Mouse (Mus musculus) kidney, adult 18-20 months (tissue): ENCODE results near the gene Deaf1.

Experiments used
- DNase-seq: peaks from one replicate; pipeline ENCODE4 v3.0.0; 2021

Deaf1 gene

GRCm38 (mm10) chr7:141294479-141294878 is 33.0 kb downstream of the Deaf1 start:
- no peak for DNase-seq

DNA sequence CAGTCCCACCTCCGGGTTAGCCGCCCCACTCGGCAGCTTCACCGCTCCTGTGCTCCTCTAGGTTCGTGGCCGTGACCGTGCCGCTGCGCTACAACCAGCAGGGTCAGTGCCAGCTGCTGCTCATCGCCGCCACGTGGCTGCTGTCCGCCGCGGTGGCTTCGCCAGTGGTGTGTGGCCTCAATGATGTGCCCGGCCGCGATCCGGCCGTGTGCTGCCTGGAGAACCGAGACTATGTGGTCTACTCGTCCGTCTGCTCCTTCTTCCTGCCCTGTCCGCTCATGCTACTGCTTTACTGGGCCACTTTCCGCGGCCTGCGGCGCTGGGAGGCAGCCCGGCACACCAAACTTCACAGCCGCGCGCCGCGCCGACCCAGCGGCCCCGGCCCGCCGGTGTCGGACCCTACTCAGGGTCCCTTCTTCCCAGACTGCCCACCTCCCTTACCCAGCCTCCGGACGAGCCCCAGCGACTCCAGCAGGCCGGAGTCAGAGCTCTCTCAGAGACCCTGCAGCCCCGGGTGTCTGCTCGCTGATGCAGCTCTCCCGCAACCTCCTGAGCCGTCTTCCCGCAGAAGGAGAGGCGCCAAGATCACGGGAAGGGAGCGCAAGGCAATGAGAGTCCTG is 33.5 kb downstream of the Deaf1 start:
- DNase-seq = no peak

DNA sequence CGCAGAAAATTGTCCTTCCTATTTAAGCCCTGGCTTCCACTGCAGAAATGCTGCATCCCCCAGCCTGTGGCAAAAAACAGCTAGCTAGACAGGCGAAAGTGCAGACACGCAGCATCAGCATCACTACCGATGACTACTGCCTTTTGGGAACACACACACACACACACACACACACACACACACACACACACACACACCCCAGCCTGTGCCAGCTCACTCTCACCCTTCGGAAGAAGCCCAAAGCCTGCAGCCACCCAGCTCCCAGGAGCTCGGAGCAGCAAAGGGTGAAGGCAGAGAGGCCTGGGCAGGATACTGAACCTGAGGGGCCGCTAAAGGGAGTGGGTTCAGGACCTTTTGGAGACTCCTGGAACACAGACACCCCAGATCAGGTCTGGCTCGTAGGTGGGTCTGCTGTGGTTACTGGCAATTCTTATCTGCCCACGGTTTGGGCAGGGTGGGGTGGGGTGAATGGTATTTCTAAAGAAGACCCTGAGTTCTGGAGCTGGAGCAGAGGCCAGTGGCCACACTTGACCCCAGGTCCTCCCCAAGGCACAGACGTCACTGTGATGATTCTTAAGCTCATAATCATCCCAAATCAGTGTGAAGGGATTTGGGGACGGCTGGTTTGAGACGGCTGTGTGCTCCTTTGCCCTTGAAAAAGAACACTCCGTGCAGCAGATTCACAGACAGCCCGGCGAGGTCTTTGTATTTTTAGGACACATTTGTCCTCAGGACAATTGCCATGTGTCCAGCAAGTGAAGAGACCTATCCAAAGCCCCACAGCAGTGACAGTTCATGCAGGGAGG is 34.7 kb downstream of the Deaf1 start:
- DNase-seq = no peak

DNA sequence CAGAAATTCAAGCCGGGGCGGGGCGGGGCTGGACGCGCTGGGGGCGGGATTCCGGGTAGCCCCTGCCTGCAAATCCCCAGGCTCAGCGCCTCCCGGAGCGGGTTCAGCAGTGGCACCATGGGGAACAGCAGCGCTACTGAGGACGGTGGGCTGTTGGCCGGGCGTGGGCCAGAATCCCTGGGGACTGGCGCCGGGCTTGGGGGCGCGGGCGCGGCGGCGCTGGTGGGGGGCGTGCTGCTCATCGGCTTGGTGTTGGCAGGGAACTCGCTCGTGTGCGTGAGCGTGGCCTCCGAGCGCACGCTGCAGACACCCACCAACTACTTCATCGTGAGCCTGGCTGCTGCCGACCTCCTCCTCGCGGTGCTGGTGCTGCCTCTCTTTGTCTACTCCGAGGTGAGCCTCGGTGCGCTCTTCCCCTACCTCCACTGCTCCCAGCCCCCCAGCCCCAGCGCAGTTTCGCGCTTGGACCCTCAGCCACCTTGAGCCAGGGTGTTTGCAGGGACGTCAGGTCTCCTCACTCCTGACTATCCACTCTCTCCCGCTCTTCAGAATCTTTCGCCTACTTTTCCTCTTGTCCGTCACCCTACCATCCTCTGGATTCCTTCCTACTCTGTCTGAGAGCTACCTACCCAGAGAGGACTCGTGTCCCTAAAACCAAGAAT is 35.4 kb downstream of the Deaf1 start, which contains the start of gene Drd4:
Drd4 (plus strand) TSS at position 86 of the 662 bp plus-strand sequence.
- no peak for DNase-seq

- DNase-seq = no peak
These were observed 39.4 kb downstream of the Deaf1 start for GRCm38 (mm10) chr7:141288042-141288441.

GRCm38 (mm10) chr7:141282756-141283155 is 44.7 kb downstream of the Deaf1 start:
- no peak for DNase-seq

GRCm38 (mm10) chr7:141281442-141281841 is 46.0 kb downstream of the Deaf1 start:
- DNase-seq = no peak

- DNase-seq = peak; percentile 54
These were observed 48.5 kb downstream of the Deaf1 start, which contains the start of gene Sct for GRCm38 (mm10) chr7:141278766-141279590. Sct (minus strand) TSS chr7:141279133.

DNA sequence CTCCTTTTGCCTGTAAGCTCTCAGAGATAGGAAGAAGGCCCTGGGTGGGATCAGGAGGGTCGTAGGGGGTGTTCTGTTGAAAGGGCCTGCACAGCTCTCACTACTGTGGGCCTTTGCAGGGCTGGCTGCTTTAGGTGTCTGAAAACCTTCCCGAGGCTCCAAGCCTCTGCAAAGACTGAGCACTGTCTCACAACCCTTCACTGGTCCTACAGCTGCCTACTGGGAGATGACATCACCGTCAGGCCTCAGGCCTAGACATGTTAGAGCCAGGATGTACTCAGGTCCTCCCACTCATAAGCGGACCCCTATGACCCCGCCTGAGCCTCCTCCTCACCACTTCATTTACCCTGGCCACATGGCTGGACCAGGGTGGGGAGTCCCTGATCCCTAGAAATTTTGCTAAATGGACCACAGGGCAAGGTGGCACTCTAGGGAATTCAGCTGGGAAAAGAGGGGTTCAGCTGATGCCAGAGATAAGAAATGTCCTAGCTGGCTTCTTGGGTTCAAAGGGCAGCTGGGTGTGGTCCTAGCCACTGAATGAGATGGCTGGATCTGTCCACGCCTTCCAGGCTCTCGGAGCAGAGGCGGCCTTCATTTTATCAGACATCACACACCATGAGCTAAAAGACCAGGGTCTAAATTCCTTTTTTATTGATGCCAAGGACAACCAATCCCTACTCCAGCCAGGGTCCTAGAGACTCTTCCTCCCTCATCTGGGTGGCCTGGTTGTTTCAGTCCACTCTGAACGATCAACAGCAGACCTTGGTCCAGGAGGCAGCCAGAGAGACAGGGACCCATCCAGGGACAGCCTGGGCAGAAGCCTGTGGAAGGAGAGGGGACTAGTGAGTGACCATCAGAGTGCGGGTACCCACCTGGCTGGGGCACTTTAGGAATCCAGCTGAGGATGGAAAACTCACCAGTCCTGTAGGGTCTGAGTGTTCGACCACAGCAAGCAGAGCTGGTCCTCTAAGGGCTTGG is 49.5 kb downstream of the Deaf1 start:
- DNase-seq = no peak

GRCm38 (mm10) chr7:141276546-141276945 is 50.9 kb downstream of the Deaf1 start, which contains the start of gene Cdhr5:
Cdhr5 (minus strand) TSS chr7:141276786.
- DNase-seq = peak; percentile 81

GRCm38 (mm10) chr7:141275356-141275755 is 52.1 kb downstream of the Deaf1 start:
- no peak for DNase-seq

GRCm38 (mm10) chr7:141270631-141271030 is 56.9 kb downstream of the Deaf1 start:
- no peak for DNase-seq

DNA sequence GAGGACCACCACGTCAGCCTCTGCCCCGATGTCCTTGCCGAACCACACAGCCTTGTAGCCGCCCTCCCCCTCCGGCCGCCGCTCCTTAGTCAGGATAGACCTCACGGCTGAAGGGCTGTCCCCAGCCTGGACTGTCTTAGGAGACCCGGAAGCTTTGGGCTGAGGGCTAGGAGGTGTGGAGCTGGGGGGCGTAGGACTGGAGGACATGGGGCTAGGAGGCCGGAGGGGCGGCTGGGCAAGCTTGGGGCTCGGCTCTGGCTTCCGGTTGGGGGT is 58.3 kb downstream of the Deaf1 start:
- no peak for DNase-seq

GRCm38 (mm10) chr7:141268466-141269272 is 58.8 kb downstream of the Deaf1 start:
- DNase-seq = no peak

- peak; percentile 75 for DNase-seq
These were observed 61.5 kb downstream of the Deaf1 start, which contains the start of gene Irf7 for GRCm38 (mm10) chr7:141265739-141266561. Irf7 (minus strand) TSS chr7:141266481.

DNA sequence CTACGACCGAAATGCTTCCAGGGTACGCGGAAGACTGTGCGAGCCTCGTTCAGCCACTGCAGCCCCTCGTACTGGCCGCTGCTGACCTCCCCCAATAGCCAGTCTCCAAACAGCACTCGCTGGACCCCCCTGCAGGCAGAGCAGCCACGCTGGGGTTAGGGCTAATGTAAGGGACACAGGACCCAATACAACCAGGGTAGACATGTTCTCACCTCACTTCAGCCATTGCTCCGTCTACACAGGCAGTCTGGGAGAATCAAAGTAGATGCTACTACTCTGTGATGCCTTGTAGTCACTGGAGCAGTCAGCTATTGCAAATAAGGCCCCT is 62.1 kb downstream of the Deaf1 start:
- DNase-seq = no peak

GRCm38 (mm10) chr7:141264761-141265410 is 62.6 kb downstream of the Deaf1 start:
- DNase-seq = peak; percentile 37

DNA sequence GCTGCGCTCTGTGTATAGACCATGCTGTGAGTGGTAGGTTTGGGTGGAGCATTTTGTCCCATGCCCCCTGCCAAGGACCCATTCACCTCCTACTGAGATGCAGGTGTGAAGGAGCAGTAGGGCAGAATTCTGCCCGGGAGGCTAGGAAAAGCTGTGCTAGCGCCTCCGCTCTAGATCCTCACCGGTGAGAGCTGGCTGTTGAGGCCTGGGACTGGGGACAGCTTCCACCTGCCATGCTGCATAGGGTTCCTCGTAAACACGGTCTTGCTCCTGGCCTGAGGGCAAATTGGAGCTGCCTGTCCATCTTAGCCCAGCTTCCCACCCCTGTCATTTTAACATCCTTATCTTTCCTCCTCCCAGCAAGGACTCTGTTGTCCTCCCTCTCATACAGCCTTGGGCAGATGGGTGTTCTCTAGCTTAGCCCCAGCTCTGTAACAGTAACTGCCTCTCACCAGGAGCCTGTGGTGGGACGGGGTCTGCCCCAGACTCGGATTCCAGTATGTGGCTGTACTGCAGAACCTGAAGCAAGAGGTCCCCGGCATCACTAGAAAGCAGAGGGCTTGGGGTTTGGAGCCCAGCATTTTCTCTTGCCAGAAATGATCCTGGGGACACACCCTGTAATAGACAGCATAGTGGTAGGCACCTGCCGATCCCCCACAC is 63.3 kb downstream of the Deaf1 start:
- no peak for DNase-seq

GRCm38 (mm10) chr7:141263640-141264039 is 63.9 kb downstream of the Deaf1 start:
- DNase-seq = no peak
